Mouse (Mus musculus) left cerebral cortex, adult 8-10 months (tissue): ENCODE measurements around the gene Gpx2. TPM values are rescaled to one million over a fixed set of nuclear protein-coding genes. Genes with fewer than 3 reads are reported as not detected.

ENCODE experiments used
- DNase-seq, 2 experiments: peaks; one replicate each; pipeline ENCODE4 v3.0.0; 2022; ENCODE audit warnings: low spot score in 2 of 2
- total RNA-seq, 4 experiments: library from RNA; stranded (reverse); gene quantifications; 2 replicates each; pipeline ENCODE4 v1.2.4; 2022

The Gpx2 gene
- total RNA-seq, 4 experiments from 2014 or later, result 0.59 to 1.1 (median 0.70) TPM

DNA sequence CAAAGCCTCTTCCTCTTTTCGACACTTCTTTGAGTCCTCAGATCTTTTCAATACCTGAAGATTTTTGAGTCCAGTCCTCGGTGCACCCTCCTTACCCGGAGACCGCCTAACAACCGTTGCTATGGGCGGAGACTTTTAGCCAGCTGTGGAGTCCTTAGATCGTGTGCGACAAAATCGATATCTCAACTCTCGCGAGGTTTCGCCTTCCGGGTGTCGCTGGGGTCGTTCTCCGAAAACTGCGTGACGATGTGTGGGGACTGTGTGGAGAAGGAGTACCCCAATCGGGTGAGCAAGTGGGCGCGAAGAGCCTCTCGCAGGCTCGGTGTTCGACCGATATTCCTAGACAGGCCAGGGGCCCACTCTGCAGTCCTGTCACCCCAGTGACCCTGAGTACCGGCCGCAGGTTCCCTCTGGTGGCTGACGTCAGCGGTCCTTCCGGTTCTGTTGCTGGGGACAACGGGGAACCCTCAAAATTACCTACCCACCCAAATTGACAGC, 30.0 kb downstream of the Gpx2 start, which contains the start of the genes Churc1 and Fntb:
TSS of gene Churc1 (plus strand) at position 185 of the 498 bp plus-strand sequence.
TSS of gene Fntb (plus strand) at position 236 of the 498 bp plus-strand sequence.
- DNase-seq, result peak; percentile 79 to 85

DNA sequence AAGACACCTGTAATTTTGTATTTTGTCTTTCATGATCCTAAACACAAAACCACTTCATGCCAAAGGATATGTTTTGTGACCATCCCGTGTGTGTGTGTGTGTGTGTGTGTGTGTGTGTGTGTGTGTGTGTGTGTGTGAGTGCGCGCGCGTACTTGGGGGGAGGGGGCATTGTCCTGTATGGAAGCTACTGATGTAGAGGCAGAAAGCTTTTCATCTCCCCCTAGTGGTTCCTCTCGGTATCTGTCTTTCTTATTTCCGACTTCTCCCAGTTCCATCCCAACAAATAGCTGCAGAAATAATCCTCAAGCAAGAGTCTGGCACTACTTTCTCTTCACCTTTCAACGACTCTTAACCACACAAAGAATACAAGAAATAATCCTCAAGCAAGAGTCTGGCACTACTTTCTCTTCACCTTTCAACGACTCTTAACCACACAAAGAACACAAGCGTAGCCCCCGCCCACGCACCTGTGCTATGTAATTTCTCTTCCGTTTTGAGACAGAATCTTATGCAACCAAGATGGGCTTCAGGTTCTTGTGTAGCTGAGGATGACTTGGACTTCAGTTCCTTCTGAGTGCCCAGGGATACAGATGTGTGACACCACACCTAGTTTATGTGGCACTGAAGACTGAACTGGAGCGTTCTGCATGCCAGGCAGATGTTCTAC, 42.6 kb downstream of the Gpx2 start:
- peak in 1 of 2 experiments; percentile 54 for DNase-seq

DNA sequence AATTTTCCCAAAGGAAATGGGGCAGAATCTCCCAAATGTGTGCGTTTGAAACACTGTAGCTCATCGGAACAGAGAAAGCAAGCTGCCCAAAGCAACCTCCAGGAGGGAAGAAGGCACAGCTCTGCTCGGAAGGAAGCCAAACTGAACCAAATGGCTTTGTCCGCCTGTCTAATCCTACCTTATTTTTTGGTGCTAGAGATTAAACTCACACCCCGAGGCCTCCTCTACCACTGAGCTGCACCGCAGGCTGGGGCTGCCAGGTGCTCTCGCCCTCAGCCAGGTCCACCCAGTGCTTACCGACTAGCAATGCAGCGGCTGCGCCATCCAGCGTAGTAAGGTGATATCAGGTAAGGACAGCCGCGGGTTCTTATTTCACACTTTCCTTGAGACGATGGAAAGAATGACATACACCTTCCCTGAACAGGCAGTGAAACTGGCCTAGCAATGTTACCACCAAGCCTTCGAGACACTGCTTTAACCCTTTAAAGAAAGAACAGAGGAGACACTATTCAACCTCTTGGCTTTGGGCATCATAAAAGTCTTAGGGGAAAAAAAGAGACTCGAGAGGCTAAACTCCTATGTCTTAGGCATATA, 44.4 kb downstream of the Gpx2 start:
- no peak for DNase-seq

Other genes with a start within 250 kb of the Gpx2 start
- gene Sptb, start 85.0 kb downstream of the Gpx2 start, total RNA-seq, result 100 to 1,000 TPM in 2 of 4 experiments, 10 to 100 TPM in 2; 90.8 to 102 (median 98.4) TPM
- gene Churc1, start 30.0 kb downstream of the Gpx2 start, total RNA-seq, result 10 to 100 TPM; 35.2 to 47.1 (median 39.6) TPM
- gene Fntb, start 30.0 kb downstream of the Gpx2 start, total RNA-seq, result 10 to 100 TPM; 28.4 to 36.7 (median 32.3) TPM
- gene Rab15, start 27.4 kb upstream of the Gpx2 start, total RNA-seq, result 100 to 1,000 TPM; 203 to 218 (median 209) TPM
- 10 to 100 TPM; 77.6 to 91.1 (median 82.8) TPM for gene Max, start 166.6 kb upstream of the Gpx2 start, total RNA-seq